Mouse (Mus musculus): Measurements from ENCODE around the gene Gfod1. TPM values are rescaled to one million over a fixed set of nuclear protein-coding genes. Genes with fewer than 3 reads are reported as not detected.
A peak's percentile ranks its signal among the peaks of the same experiment; 100 is the strongest.

Gene Gfod1
- polyA plus RNA-seq, 2 experiments from 2014 or later = 1.8 to 4.2 TPM

- no peak for ATAC-seq
Observed at GRCm38 (mm10) chr13:43230238-43230637, 73.7 kb downstream of the Gfod1 start.

- no peak for ATAC-seq
Observed at GRCm38 (mm10) chr13:43229767-43230166, 74.2 kb downstream of the Gfod1 start.

- no peak for ATAC-seq
Observed at GRCm38 (mm10) chr13:43228141-43228540, 75.8 kb downstream of the Gfod1 start.

- ATAC-seq = no peak
Observed at GRCm38 (mm10) chr13:43226041-43226440, 77.9 kb downstream of the Gfod1 start.

- ATAC-seq = no peak
Observed at GRCm38 (mm10) chr13:43225161-43225560, 78.8 kb downstream of the Gfod1 start.

- no peak for ATAC-seq
Observed at GRCm38 (mm10) chr13:43222084-43222483, 81.9 kb downstream of the Gfod1 start.

GRCm38 (mm10) chr13:43221290-43221689, 82.7 kb downstream of the Gfod1 start:
- no peak for ATAC-seq

- no peak for ATAC-seq
Observed at GRCm38 (mm10) chr13:43220635-43221034, 83.3 kb downstream of the Gfod1 start.

- ATAC-seq = no peak
Observed at GRCm38 (mm10) chr13:43218764-43219163, 85.2 kb downstream of the Gfod1 start.

GRCm38 (mm10) chr13:43218284-43218683, 85.7 kb downstream of the Gfod1 start:
- ATAC-seq = no peak

GRCm38 (mm10) chr13:43217686-43218085, 86.3 kb downstream of the Gfod1 start:
- ATAC-seq = no peak

GRCm38 (mm10) chr13:43217059-43217458, 86.9 kb downstream of the Gfod1 start:
- peak; percentile 23 for ATAC-seq

- peak; percentile 76 for ATAC-seq
Observed at GRCm38 (mm10) chr13:43215994-43216706, 87.8 kb downstream of the Gfod1 start.

GRCm38 (mm10) chr13:43215144-43215993, 88.6 kb downstream of the Gfod1 start:
- ATAC-seq = peak; percentile 62

- no peak for ATAC-seq
Observed at GRCm38 (mm10) chr13:43212338-43212737, 91.6 kb downstream of the Gfod1 start.

- ATAC-seq = no peak
Observed at GRCm38 (mm10) chr13:43210956-43211355, 93.0 kb downstream of the Gfod1 start.

GRCm38 (mm10) chr13:43209560-43209959, 94.4 kb downstream of the Gfod1 start:
- ATAC-seq = no peak

GRCm38 (mm10) chr13:43208914-43209439, 95.0 kb downstream of the Gfod1 start:
- peak; percentile 51 for ATAC-seq

- ATAC-seq = no peak
Observed at GRCm38 (mm10) chr13:43206118-43206683, 97.8 kb downstream of the Gfod1 start.

GRCm38 (mm10) chr13:43203641-43204040, 100.3 kb downstream of the Gfod1 start:
- ATAC-seq = no peak

GRCm38 (mm10) chr13:43203234-43203633, 100.7 kb downstream of the Gfod1 start:
- no peak for ATAC-seq

- ATAC-seq = peak; percentile 44
Observed at GRCm38 (mm10) chr13:43202351-43202750, 101.6 kb downstream of the Gfod1 start.

- peak; percentile 40 for ATAC-seq
Observed at GRCm38 (mm10) chr13:43201033-43201432, 102.9 kb downstream of the Gfod1 start.
